Mouse (Mus musculus): ENCODE data around the gene Zdhhc12.

DNA sequence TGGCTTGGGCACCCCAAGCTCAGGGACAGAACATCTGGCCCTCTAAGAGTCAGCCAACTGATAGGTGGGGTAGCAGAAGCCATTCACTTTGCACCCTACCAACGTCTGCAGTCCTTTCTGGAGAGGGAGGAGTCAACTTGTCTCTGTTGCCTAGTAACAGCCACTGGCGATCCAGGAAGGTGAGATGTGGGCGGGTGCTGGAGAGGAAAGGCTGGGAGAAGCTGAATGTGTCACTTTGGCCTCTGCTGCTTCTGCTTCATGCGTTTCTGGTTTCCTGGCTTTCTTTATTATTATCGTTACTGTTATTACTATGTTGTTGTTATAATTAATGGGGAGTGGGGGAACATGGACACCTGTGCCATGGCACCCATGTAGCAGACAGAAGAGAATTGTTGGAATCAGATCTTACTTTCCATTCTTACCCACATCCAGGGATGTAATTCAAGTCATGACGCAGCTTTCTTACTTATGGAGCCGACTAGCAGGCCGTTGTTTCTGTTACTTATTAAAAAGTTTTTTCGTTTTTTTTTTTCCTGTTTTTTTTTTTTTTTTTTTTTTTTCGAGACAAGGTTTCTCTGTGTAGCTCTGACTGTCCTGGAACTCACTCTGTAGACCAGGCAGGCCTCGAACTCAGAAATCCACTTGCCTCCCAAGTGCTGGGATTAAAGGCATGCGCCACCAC is 36.1 kb downstream of the Zdhhc12 start, which contains the start of gene Set:
- TF ChIP-seq CTCF (IDR thresholded peaks at IDR 0.05; ENCODE audit: control insufficient read depth, insufficient read depth, insufficient read length) (no peak), CEBPB (IDR thresholded peaks at IDR 0.05; ENCODE audit: low read depth) (no peak), USF1 (IDR thresholded peaks at IDR 0.05; ENCODE audit: low read depth) (no peak), MYOD1 (IDR thresholded peaks at IDR 0.05; ENCODE audit: control insufficient read depth, insufficient read length, low read depth) (no peak), FOSL1 (IDR thresholded peaks at IDR 0.05; ENCODE audit: insufficient read depth, low read length, poor library complexity, severe bottlenecking) (no peak)
